Mouse (Mus musculus): ENCODE results near the gene Cplx3.
A peak's percentile ranks its signal among the peaks of the same experiment; 100 is the strongest.

The Cplx3 gene

DNA sequence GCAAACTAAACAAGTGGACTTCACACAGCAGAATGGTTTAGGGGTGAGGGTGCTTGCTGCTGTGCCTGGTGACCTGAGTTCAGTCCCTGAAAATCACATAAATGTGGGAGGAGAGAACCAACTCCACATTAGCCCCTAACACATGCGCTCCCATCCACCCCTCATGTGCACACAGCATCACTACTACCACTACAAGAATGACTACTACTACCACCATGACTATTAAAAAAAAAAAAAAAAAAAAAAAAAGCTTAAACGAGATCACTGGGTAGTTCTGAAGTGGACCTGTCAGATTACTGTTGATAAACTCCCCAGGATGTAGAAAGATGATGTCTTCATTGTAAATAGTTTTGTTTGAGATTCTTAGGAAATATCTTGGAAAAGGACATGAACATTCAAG, 46.5 kb downstream of the Cplx3 start:
- DNase-seq = no peak

DNA sequence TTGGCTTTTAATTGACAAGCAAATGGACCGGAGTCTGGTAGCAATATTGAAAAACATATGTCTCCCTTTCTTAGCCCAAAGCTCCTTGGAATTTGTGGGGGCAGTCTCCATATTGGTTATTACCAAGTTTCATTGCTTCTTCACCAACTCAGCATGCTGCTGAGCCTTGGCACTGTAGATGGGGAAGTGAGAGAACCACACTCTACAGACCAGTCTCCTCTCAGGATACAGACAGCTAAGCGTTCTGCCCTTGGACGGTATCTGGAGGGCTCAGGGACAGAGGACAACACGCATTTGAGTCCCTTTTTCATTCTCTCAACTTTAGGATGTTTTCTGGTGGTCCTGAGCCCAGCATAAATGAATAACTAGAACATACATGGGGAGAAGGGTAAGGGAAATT, 47.5 kb downstream of the Cplx3 start:
- DNase-seq = no peak

DNA sequence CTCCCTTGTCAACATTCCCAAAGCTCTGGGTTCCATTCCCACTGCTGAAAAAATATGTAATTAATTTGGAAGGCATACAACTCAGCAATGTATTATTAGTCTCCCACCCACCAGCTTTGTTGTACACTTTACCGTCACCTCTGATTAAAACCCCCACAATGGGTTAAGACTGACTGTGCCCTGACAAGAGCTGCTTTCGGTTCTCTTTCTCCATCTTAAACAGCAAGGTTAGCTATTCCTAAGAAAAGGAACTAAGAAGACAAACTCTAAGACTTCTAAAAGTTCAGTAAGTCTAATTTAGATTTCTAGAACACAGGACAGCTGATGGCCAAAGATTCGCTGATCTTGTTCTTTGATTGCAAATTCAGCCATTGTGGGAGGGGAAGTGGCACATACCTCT, 48.9 kb downstream of the Cplx3 start:
- no peak for DNase-seq

DNA sequence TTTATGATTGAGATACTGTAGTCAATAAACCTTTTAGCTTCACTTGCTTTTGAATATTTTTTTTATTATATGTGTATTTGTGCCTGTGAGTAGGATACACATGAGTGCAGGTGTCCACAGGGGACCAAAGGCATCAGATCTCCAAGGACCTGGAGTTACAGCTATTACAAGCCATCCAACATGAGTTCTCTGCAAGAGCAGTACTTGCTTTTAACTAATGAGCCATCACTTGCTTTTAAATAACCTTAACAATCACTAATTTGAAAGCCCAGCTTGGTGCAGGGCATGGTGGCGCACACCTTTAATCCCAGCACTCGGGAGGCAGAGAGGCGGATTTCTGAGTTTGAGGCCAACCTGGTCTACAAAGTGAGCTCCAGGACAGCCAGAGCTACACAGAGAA, 51.3 kb downstream of the Cplx3 start:
- no peak for DNase-seq

DNA sequence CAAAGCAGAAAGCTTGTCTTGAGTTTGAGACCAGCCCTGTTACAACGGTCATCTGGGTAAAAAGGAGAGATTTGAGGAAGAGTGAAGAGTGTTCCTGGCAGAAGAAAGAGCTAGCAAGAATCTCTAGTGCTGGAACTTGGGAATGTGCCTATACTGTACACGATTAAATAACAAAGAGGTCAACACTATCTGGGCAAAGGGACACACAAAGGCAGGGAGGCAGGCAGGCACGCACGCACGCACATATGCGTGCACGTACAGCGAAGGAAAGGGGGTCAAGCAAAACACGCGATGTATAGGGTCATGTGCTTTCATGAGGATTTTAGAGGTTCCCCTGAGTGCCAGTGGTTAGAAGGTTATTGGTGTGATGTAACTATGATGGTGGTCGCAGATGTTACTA, 53.0 kb downstream of the Cplx3 start:
- no peak for DNase-seq

DNA sequence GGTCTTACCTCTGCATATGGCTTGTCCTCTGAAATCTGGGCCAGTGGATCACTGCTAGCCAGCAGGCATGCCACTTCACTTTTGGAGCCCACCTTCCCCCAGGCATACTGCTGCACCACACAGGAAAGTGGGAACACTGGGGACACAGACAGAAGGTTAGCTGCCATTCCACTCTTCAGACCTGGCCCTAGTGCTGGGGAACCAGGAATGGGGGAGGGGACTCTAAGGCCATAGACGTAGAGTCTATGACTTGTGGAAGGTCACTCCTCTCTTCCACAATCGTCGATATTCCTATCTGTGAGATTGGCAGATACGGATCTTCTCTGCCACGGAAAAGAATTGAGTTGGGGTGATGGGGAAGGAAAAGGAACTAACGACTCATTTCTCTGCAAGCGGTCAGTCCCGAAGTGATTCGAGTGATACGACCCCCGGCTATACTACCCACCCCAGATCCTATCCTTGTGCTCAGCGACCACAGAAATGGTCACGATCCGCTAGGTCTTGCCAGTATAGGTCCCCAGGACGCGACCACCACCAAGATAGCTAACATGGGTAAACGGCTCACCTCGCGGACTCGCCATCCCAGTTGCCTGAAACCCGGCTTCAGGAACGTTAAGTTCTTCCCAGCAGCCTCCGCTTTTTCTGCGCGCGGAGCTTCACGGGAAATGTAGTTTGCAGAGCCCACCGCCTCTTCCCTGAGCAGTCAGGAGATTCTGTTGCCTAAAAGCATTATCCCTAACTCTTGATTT, 53.8 kb downstream of the Cplx3 start, which contains the start of gene Mpi:
Gene Mpi (minus strand): TSS at position 625 of the 749 bp plus-strand sequence.
- peak; percentile 71 to 87 for DNase-seq

DNA sequence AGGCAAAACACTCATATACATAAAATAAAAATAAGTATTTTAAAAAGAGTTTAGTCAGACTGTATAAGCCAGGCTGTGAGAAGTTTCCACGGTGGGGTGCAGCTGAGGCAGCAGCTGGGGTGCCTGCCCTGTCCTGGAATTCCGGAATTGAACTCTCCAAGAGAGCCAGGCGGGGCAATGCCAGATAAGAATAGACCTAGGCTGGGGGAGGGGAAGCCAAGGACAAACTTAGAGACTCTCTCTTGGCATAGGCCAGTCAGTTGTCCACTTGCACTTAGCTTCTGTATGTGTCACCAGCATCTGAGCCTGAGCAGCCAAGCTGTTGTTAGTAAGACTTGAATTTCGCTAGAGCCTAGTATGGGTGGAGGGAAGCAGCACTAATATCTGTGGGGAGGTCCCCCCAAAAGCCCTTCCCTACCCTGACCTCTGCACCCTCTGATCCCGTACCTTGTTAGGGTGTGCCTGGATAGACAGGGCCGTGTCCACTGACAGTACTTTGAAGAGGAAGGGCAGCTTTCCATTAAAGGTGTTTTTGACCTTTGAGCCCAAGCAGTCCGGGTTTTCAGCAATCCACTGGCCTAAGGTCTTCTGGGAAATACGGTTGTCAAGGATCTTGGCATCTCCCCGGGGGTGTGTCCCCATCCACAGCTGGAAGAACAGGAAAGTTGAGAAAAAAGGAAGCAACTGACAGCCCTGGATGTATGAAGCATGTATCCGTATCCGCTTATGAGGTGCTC, 55.8 kb downstream of the Cplx3 start:
- peak; percentile 73 to 80 for DNase-seq

All from kidney, postnatal 36 days (tissue).